Mouse (Mus musculus) urinary bladder, adult 2 months (tissue): ENCODE measurements around the gene Mbd5. TPM values are rescaled to one million over a fixed set of nuclear protein-coding genes. Genes with fewer than 3 reads are reported as not detected.

ENCODE experiments used
- DNase-seq: peaks from one replicate; pipeline ENCODE4 v3.0.0; 2022; ENCODE audit warnings: low spot score
- polyA plus RNA-seq: library from polyadenylated mRNA; depleted of rRNA; stranded (reverse); fragments of >200 nt; gene quantifications from 2 replicates; pipeline ENCODE4 v1.2.3, GENCODE M21; 2012; rRNA removed

Mbd5 gene
- polyA plus RNA-seq, result 9.7 and 14.5 TPM in 2 replicates

DNA sequence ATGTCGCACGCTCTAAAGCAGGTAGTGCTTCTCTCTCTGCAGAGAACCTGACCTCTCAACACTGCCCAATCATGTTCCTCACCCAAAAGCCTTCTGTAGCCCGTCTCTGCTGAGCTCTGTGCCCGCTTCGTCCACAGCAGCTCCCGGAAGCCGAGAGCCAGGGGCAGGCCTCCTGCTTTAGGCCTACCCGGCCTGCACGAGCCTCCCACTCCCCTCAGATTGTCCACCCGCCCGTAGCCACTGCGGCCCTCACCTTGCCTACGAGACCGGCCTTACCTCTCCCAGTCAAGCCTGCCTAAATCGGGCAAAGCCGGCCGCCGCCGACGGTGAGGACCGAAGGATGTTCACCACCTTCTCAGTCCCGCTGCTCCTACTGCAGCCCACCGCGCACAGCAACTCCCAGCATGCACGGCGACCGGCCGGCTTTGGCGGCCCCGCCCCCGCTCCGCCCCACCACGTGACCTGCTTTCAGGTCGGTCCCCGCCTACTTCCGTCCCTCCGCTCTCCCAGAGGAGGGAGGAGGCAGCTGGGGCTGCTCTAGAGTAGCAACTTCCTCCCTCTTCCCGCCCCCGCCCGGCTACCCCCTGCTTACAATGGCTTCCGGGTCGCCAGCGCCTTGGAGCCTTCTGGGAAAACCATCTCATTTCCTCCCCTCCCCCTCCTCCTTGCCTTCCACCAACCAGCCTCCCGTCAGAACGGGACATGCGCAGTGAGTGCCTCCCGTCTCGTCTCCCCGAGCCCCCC, at the start of gene Mbd5:
Gene Mbd5 (plus strand): TSS at position 668 of the 744 bp plus-strand sequence.
- DNase-seq, result peak; percentile 94

DNA sequence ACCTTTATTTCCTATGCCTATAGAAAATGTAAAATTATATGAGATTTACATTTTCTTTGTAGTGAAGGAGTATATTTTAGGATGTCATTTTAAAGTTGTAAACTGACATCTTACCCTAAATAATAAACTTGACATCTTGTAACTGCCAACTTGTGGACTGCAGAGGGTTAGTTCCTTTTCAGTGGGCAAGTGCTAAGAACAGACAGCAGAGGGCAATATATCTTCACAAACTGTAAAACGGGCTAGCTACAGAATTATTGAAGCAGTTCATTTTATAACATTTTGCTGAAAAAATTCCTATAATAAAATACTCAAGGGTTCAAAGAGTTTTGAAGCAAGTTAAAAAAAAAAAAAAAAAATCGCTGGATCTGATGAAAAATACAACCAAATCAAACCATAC, 40.4 kb upstream of the Mbd5 start:
- no peak for DNase-seq

DNA sequence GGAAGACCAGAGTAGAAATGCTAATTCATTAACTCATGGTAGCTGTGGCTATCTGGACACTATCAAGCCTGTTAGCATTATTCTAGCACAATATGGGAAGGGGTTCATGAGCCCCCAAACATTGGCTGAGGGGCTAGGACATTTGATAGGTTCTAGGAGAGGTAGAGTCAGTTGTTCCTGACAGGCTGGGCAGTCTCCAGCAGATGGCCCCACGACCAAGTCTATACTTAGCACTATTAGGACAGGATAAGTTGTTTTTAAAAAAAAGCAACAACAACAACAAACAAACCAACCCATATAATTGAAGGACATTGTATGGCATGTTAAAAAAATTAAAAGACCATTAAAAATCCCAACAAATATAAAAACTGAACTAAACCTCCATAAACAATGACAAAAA, 35.1 kb upstream of the Mbd5 start:
- no peak for DNase-seq

DNA sequence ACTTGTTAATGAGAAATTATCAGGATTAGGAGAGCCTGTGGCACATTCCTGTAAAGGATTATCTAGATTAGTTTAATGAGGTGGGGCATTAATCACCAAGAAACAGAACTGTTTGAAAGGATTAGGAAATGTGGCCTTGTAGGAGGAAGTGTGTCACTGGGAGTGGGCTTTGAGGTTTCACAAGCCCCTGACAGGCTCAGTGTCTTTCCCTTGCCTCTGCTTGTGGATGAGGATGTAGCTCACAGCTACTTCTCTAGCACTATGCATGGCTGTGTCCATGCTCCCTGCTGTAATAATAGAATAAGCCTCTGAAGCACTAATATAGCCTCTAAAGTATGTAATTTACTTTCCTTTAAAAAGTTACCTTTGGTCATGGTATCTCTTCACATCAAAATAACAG, 33.5 kb upstream of the Mbd5 start:
- no peak for DNase-seq

DNA sequence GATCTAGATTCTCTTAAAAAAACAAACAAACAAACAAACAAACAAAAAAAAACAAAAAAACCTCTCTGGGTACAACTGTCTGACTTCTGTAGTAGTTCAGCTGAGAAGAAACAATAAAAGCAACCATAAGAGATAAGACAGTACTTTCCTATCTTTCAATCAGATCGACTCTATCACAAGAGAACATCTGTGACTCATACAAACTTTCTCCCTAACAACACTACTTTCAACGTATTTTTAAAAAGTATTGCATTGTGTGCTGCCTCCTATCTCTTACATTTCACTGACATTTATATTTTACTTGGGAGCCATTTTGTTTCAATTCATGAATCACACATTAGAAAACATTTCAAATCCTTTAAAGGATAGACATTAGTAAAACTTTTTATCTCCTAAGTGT, 14.2 kb upstream of the Mbd5 start:
- DNase-seq, result no peak

DNA sequence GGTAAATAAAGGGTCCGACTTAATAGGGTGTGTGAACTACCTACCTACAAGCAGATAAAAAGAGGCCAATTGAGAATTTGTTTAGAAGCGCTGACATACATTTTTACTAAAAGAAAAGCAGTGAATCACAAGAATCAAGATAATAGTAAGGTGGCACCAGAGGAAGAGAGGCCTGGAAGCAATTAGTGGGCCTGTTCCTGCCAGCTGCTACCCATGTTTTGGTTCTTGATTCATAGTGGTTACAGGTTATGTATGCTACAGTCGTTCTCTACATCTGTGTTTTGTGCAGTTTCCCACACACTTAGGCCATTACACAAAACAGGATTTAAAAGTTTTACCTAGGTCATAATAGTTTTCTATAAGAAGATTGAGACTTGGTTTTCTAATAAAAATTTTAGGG, 1.5 kb upstream of the Mbd5 start:
- DNase-seq, result no peak

DNA sequence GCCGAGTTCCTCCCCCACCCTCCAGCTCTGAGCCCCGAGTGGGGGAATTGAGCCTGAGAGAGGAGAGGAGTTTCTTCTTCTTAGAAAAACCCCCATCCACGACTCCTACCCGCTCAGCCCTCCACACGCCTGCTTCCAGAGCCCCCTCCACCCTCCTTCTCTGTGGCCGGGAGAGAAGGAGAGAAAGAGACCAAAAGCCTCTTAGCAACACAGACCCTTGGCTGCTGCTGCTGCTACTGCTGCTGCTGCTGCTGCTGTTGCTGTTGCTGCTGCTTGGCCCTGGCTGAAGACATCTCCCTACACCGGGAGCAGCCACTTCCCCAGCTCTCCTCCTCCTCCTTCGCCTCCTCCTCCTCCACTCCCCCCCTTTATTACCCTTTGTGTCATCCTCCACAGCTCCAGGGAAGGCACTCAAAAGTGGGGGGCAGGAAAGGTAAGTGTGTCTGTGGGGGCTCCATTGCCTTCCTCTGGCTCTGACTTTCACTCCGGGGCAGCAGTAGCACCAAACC, 489 bp downstream of the Mbd5 start:
- peak; percentile 34 for DNase-seq

DNA sequence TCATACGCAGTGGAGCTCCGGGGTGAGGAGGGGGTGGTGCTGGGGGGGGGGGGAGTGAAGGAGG, 776 bp downstream of the Mbd5 start, which contains the start of gene Orc4:
Gene Orc4 (minus strand): TSS at position 26 of the 64 bp plus-strand sequence.
- DNase-seq, result no peak

DNA sequence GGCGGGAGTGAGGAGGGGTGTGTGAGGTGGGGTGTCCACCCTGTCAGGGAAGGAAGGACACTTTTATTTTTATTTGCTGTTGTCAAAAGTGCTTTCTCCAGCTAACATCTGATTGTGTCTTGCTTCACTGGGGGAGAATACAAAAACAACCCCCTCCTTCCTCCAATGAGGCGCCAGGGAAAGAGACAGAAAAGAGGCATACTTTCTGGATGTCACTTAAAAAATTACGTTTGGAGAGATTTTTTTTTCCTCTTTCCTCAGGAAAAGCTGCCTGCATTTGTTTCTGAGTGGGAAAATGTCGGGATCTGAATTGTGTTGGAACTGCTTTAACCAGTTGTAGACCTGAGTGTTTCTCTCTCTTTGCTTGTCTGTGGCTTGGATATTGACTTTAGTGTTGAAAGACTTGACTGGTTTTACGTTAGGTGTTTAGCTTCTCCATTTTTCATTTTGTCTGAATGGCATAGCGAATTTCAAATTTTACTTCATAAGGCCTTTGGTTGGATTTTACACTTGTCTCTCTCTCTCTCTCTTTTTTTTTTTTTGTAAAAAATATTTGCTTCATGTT, 1.1 kb downstream of the Mbd5 start:
- DNase-seq, result no peak

DNA sequence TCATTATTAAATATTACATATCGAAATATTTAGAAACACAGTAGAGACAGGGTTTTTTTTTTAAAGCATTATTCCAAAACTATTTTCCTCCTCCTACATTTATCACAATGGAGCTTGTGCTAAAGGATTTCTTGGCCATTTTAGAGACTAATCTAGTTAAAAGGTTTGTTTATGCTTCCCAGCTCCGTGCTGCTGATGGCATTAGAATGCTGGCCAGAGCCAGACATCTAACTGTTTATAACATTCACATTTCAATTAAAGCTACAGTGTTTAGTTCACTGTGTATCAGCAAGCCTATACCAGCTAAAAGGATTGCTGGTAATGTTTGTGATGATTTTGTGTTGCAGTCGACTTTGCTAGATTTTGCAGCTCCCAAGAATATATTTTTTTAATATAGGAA, 7.3 kb downstream of the Mbd5 start:
- DNase-seq, result no peak

DNA sequence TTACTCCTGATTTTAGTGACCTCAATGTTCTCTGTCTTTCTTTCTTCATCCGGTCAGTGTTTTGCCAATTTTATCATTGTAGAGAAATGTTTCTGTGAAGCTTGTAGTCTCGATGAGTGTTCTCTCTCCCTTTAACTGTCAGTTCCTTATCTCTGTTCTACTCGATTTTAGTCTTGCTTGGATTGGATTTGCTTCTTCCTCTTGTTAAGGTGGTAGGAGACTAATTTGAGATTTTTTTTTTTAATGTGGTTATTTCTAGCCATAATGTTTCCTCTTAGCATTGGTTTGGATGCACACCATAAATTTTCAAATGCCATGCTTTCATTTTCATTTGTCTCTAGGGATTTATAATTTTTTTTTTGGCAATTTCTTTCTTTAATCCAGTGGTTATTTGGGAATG, 29.6 kb downstream of the Mbd5 start:
- no peak for DNase-seq

DNA sequence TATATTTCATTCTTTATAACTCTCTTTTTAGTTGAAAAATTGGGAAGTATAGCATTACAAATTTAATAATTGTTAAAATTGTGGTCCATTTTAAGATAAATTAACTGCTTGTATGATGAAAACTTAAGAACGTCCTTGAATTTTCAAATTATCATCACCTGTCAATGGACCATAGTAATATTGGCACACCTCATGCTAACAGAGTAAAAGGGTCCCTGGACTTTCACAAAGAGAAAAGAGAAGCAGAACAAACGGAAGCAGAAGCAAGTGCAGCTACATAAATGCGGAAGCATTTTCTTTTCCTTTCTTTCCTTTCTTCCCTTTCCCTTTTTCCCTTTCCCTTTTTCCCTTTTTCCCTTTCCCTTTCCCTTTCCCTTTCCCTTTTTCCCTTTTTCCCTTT, 41.0 kb downstream of the Mbd5 start:
- DNase-seq, result no peak

DNA sequence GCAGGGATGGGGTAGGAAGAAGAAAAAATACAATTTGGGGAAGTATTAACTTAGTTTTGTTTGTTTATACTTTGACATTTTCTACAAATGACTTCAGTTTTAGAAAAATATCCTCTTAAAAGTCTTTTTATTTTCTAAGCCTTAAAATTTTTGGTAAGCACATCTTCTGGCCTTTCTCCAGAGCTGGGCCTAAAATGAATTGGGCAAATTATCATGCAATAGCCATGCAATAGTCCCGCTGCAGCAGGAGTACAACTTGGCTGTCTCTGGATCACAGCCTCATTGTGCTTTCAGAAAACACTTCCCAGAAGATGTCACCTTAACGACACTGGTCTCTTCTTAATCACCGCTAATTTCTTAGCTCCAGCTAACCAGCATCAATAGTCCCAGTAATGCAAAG, 91.2 kb downstream of the Mbd5 start:
- DNase-seq, result no peak

DNA sequence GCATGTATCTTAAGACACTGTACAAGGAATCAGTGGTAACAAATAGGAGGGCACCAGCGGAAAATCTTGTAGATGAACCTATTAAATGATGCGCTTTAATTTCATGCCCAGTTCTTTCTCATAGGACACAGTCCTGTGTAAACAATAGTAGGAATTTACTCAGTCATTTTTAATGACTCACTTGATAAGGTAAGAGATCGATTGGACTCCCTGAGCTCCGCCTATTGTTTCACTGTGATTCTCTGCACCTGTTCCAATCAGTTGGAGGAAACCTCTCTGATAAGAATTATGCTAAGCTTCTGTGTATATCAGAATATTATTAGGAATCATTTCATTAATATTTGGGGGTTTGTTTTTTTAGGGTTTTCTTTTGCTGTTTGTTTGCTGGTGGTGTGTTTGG, 100.7 kb downstream of the Mbd5 start:
- DNase-seq, result no peak

DNA sequence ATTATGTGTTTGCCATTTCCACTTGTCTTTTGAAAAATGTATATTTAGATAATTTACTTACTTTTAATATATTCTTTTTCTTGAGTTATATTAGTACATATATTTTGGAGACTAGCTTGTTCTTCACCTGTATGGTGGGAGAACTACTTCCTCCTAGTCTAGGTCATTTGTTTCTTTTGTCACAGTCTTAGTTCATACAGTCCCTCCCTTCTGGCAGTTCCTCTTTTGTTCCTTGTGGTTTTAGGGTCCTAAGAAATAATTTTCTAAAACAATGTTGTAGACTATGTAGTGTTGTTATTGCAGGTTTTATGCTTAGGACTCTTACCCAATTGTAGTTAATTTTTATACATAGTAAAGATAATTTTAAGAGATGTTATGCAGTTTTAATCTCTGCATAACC, 118.6 kb downstream of the Mbd5 start:
- DNase-seq, result no peak

DNA sequence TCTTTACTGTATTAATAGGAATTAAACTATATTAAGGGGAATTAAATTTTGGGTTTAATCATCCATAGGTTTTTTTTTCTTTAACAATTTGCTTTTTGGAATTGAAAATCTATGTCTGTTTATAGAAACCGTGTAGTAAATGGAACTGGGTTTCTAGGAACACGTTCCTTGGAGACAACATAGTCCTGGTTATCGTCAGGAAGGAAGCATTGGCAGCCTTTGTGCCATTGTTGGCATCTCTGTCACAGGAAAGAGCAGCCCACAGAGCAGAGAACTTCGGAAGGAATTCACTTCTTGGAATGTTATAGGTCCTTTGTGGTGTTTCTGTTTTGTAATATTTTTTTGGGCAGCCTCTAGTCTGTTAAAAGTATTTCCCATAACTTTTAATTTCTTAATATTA, 135.7 kb downstream of the Mbd5 start:
- DNase-seq, result no peak

DNA sequence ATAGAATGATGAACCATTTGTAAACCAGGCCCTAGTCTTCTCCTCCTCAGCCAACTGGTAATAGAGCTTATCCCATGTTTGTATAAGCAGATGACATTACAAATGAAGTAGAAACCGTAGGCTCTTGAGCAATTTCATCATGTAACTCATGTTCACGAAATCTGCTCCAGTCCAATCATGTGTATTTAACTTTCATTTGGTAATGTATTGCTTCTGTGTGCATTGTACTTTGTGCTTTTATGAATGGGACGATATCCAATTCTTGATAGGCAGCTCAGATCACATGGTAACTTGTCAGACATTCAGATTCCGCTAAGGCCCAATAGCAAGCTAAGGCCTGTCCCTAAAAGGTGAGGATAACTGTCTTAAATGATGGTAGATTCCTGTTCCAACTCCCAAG, 141.5 kb downstream of the Mbd5 start:
- DNase-seq, result no peak

DNA sequence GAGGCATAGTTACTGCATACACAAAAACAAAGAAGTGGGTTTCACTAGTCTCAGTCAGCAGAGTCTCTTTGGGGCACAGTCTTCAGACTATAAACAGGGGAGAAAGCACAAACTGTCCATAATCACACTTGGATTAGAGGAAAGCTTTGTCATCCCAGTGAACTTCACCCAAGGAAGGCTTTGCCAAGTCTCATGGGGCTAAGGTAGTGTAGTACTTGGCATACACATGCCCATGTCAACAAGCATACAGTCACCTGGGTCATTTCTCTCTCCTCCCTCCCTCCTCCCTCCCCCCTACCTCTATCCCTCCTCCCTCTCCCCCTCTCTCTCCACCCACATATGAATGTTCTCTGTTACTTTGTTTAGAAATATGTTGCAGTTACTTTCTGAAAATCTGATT, 147.5 kb downstream of the Mbd5 start:
- no peak for DNase-seq

DNA sequence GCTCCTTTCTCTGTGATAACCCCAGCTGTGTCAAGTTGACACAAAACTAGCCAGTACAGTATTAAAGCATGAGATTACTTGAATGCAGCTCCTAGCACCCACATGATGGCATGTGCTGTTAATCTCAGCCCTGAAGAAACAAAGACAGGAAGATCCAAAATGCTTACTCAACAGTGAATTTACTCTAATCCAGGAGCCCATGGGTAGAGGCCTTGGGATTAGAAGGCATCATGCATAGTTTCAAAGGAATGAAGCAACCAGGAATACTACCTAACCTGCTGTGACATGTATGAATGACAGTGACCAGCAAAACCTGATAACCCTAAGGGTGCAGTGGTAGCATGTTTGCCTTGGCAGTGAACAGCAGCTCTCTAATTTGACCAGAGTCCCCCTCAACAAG, 159.6 kb downstream of the Mbd5 start:
- DNase-seq, result no peak

DNA sequence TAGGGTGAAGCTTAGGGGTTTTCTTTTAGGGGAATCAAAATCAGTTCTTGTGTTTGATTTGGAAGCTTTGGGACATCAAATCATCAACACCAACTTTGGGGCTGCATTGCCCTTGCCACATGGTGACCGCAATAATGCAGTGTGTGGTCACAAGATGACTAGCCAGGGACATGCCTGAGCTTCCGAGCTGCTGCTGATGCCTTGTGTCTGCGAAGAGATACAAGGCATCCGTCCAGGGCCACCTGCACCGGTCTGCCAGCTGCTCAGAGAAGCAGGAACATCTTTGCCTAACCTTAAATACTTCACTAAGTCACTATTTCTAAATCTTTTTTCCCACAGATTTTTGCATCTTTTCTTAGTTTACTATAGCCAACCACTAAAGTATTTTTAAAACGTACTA, 170.6 kb downstream of the Mbd5 start:
- no peak for DNase-seq

DNA sequence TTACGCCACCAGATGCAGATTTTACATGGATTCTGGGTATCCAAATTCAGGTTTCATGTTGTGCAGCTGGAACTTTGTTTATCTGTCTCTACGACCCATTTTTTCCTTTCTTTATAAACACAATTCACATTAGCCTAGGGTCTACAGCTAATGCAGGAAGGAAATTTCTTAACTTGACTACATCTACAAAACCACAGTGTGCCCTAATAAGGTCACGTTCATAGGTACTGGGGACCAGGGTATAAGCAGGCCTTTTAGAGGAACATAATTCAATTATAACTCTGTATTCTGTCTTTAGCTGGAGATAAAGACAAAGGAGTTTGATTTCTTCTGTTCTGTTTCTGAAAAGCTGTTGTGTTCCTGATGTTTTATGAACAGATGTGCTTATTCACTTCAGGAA, 172.3 kb downstream of the Mbd5 start:
- no peak for DNase-seq

DNA sequence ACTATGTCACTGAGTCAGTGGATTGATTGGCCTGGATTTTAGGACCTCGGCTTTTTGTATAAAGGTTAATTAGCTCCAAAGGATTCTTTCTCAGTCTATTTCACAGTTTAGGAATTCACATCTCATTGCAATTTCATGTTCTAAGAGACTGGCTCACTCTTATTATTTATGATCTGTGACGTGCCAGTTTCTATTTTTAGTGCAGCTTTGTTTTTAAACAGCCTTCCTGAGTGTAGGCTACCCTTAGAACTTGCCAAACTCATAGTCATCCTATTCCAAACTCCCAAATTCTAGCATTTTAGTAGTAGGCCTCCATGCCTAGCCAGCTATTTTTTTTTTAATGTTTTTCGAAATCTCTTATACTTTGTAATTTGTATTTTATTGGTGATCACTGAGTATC, 192.9 kb downstream of the Mbd5 start:
- no peak for DNase-seq

DNA sequence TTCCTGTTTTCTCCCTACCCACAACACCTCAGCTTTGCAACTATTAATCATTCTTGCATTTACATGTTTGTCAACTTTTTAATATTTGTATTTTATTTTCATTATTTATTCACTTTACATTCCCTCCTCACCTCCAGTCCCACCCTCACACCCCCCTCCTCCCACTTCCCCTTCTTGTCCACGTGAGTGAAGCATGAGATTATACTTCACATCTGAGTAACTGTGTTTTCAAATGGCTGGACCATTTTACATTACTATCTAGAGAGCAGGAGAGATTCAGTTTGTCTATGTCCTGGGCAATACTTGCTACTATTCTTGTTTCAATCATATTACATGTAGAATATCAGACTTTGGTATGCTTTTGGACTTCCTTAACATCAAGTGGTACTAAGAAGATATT, 204.3 kb downstream of the Mbd5 start:
- DNase-seq, result no peak

DNA sequence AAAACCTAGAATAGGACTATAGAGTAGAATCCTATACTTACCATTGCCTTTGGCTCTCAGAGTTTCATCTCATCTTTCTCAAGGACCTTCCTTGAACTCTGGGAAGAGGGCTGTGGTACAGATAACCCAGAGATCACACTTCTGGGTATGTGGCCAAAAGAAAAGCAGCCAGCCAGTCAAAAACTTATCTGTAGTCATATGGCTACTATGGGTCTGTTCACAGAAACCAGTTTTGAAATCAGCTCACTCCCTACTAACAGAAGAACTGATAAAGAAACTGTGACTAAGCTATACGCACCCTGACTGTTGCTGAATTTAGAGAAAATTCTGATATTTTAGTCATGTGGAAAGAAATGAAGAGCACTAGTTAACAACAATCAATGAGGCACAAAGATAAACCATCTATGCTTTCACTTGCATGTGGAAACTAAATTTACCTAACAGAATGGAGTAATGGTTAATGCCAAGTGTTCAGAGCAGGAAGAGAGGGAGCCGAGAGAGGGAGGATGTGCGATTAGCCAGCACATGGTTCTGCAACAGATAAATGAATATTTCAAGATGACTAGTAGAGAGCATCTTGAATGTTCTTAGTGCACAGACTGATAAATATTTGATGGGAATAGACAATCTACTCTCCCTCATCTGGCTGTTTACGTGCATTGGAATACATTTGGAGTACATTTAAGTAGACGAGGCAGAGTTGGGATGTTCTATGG, 211.1 kb downstream of the Mbd5 start:
- DNase-seq, result no peak
